Mouse (Mus musculus) myocyte (in vitro differentiated cells): ENCODE measurements around the gene H2-M10.6.

Experiments used
- CEBPB ChIP-seq: IDR thresholded peaks from 2 replicates; pipeline ENCODE4 v1.6.1; 2011; ENCODE audit warnings: mild to moderate bottlenecking, moderate library complexity; ENCODE audit not compliant: poor library complexity, insufficient read depth, severe bottlenecking
- MAX ChIP-seq: IDR thresholded peaks from one replicate; pipeline ENCODE4 v1.6.1; 2011; ENCODE audit warnings: low read depth, mild to moderate bottlenecking, control low read depth
- POLR2A ChIP-seq: IDR thresholded peaks from one replicate; pipeline ENCODE4 v1.6.1; 2011; ENCODE audit warnings: low read depth, mild to moderate bottlenecking, control low read depth, moderate library complexity; ENCODE audit not compliant: insufficient read length
- REST ChIP-seq: IDR thresholded peaks from one replicate; pipeline ENCODE4 v1.6.1; 2011; ENCODE audit warnings: mild to moderate bottlenecking, control low read depth, moderate library complexity; ENCODE audit not compliant: insufficient read depth, insufficient read length
- TCF12 ChIP-seq: IDR thresholded peaks from one replicate; pipeline ENCODE4 v1.6.1; 2011; ENCODE audit warnings: mild to moderate bottlenecking, control low read depth; ENCODE audit not compliant: poor library complexity, insufficient read depth, severe bottlenecking

DNA sequence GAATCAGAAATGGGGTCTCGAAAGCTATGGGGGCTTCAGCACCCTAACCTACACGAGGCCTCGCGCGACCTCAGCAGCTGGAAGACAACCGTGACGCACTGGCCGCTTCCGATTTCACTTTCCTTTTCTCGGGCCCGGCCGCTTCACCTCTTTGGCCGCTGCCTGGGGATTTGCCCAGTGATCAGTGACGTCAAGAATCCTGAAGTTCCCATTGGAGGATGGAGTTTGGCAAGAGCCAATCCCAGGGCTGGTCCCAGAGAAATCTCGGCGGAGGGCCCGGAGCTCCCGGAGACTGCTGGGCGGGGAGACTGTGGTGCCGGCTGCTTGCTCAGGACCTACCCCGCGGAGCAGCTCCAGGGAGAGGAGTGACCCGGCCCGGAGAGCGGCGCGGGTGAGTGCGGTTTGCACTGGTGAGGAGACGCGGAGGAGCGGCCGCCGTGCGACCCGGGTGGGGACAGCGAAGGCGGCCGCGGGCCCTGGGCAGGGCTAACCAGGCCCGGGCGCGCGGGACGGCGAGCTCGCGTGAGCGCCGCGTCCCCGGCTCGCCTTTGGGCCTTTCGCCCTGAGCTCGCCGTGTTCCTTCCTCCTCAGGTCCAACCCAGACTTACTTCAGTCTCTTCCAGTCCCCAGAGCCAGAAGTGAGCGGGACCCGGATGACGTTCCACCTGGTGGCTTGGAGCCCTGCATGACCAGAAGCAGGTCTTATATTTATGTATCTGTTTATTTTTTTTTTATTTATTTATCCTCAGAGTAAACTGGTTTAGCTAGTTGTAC, 25.1 kb downstream of the H2-M10.6 start, which contains the start of gene Trim26:
- no peak for TF ChIP-seq TCF12
- TF ChIP-seq MAX = no peak
- peak; percentile 78 for TF ChIP-seq POLR2A
- TF ChIP-seq REST = no peak
- no peak for TF ChIP-seq CEBPB
